Mouse (Mus musculus) ES-E14 (cell line): ENCODE results near the gene Lonp2.

Experiments used
- CHD2 ChIP-seq: IDR thresholded peaks from 2 replicates; pipeline ENCODE4 v1.6.1; 2014; ENCODE audit warnings: mild to moderate bottlenecking, low read depth, low read length, inconsistent platforms
- HCFC1 ChIP-seq: IDR thresholded peaks from 2 replicates; pipeline ENCODE4 v1.6.1; 2012; ENCODE audit warnings: low read length, inconsistent platforms, borderline replicate concordance; ENCODE audit not compliant: insufficient read depth
- MAFK ChIP-seq: IDR thresholded peaks from 2 replicates; pipeline ENCODE4 v1.6.1; 2014; ENCODE audit warnings: mild to moderate bottlenecking, low read depth, low read length, inconsistent platforms; ENCODE audit not compliant: insufficient read depth
- ZC3H11A ChIP-seq: IDR thresholded peaks from 2 replicates; pipeline ENCODE4 v1.6.1; 2012; ENCODE audit warnings: low read depth, mild to moderate bottlenecking, inconsistent platforms, low read length, borderline replicate concordance
- ZNF384 ChIP-seq: IDR thresholded peaks from 2 replicates; pipeline ENCODE4 v1.6.1; 2012; ENCODE audit warnings: low read depth, low read length, inconsistent platforms

- TF ChIP-seq MAFK (no peak), ZNF384 (no peak), CHD2 (no peak), ZC3H11A (no peak), HCFC1 (no peak)
Measured at GRCm38 (mm10) chr8:86586642-86587041, 37.2 kb upstream of the Lonp2 start.
